Mouse (Mus musculus) cerebellum, adult 2 months (tissue): Measurements from ENCODE around the gene Dock4. TPM values are rescaled to one million over a fixed set of nuclear protein-coding genes. Genes with fewer than 3 reads are reported as not detected.
A peak's percentile ranks its signal among the peaks of the same experiment; 100 is the strongest.

Source experiments
- DNase-seq, 2 experiments: peaks; one replicate each; pipeline ENCODE4 v3.0.0; 2021
- H3K27ac ChIP-seq: fragments of 200-500 bp; 2 replicates; pipeline ENCODE4 v1.5.1; 2012; ENCODE audit warnings: low read length, control low read depth, inconsistent platforms; ENCODE audit not compliant: insufficient read depth
- H3K27me3 ChIP-seq: fragments of 200-500 bp; 2 replicates; pipeline ENCODE4 v1.6.1; 2012; ENCODE audit warnings: inconsistent platforms, mild to moderate bottlenecking, low read length, moderate library complexity; ENCODE audit not compliant: control insufficient read depth, insufficient read depth
- H3K4me1 ChIP-seq: fragments of 200-500 bp; 2 replicates; pipeline ENCODE4 v1.6.1; 2011; ENCODE audit warnings: low read length; ENCODE audit not compliant: control insufficient read depth, insufficient read depth
- H3K4me3 ChIP-seq: fragments of 200-500 bp; replicated peaks from 2 replicates; pipeline ENCODE3; 2011; ENCODE audit warnings: mild to moderate bottlenecking, low read depth, low read length, control low read depth; ENCODE audit not compliant: insufficient read depth
- CTCF ChIP-seq: fragments of 200-500 bp; IDR thresholded peaks from 2 replicates; pipeline ENCODE4 v1.5.1; 2011; ENCODE audit warnings: low read depth, mild to moderate bottlenecking, control low read depth, low read length, moderate library complexity, borderline replicate concordance; ENCODE audit not compliant: insufficient read depth
- POLR2A ChIP-seq: fragments of 200-500 bp; IDR thresholded peaks from 2 replicates; pipeline ENCODE4 v1.6.1; 2011; ENCODE audit warnings: low read length, control low read depth, borderline replicate concordance; ENCODE audit not compliant: insufficient read depth
- WGBS: fragments of 180-500 bp; shearing (Covaris S2); methylation state at CpG from one replicate; pipeline ENCODE4 v1.1.7; 2018; 5-methylcytosine and 5-hydroxymethylcytosine counted together
- polyA plus RNA-seq: library from polyadenylated mRNA; depleted of rRNA; stranded (reverse); fragments of >200 nt; gene quantifications from 2 replicates; pipeline ENCODE4 v1.2.3, GENCODE M21; 2012

The Dock4 gene
- polyA plus RNA-seq, 1 experiment, result 35.6 TPM

DNA sequence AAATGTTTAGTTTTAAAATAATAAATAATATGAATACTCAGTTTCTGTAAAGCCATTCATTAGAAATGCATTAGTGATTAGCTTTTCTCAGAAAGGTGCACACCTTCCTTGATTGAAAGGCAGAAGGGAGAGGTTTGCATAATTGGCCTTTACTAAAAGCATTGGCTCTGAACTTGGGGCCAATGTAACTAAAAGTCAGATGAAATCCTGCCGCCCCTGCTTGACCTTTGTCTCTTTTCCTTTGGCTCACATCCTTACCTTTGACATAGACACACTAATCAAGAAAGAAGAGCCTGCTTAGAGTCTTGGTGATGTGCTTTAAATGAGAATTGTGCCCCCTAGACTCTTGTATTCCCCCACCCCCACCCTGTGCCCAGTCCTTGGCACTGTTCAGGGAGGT, 55.4 kb downstream of the Dock4 start:
- 56% methylated on average over 1 of the region's 1 CpGs for WGBS
- Histone ChIP-seq H3K27ac (peak overlapping the region; percentile 45; the same call in 1 of the 2 replicates), H3K4me1 (peaks cover 56% of the 10 kb centered on the region), H3K27me3 (no peaks in the 10 kb centered on the region), H3K4me3 (no peak overlapping the region)
- TF ChIP-seq POLR2A (no peak), CTCF (no peak)
- no peak for DNase-seq

- WGBS, result 6% methylated on average over 3 of the region's 3 CpGs
Measured at GRCm38 (mm10) chr12:40503520-40503919, 57.8 kb downstream of the Dock4 start.

DNA sequence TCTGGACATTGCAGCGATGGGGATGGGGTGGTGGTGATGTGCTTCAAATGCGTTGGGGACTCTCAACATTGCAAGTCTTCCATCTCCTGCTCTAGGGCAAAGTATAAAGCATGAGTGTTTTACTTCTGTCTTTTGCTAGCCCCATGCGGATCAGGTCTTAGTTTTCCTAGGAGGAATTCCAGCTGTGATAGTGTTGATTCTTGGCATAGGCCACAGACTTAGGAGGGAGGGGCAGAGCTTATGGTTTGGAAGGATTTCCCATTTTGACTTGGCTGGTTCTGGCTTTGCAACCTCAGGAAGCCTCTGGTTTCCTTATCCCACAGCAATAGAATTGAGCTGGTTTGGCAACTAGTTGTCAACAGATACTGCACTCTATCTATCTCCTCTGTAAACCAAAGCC, 58.9 kb downstream of the Dock4 start:
- Histone ChIP-seq H3K27ac (no peak overlapping the region), H3K4me1 (peaks cover 36% of the 10 kb centered on the region), H3K27me3 (no peaks in the 10 kb centered on the region), H3K4me3 (no peak overlapping the region)
- DNase-seq, result no peak
- WGBS, result 81% methylated on average over 3 of the region's 3 CpGs
- TF ChIP-seq POLR2A (no peak), CTCF (no peak)

More at GRCm38 (mm10) chr12:40503520-40503919, 57.8 kb downstream of the Dock4 start:
- no peaks in the 10 kb centered on the region for H3K27me3 ChIP-seq
- H3K4me1 ChIP-seq, result peaks cover 41% of the 10 kb centered on the region
- no peak overlapping the region; the same call in 1 of the 2 replicates for H3K27ac ChIP-seq
- TF ChIP-seq POLR2A (no peak), CTCF (no peak)
- peak in 1 of 2 experiments; percentile 50 for DNase-seq
- H3K4me3 ChIP-seq, result no peak overlapping the region

GRCm38 (mm10) chr12:40507823-40508390, 62.2 kb downstream of the Dock4 start:
- DNase-seq, result no peak
- WGBS, result 90% methylated on average over 4 of the region's 4 CpGs
- H3K27me3 ChIP-seq, result no peaks in the 10 kb centered on the region

DNA sequence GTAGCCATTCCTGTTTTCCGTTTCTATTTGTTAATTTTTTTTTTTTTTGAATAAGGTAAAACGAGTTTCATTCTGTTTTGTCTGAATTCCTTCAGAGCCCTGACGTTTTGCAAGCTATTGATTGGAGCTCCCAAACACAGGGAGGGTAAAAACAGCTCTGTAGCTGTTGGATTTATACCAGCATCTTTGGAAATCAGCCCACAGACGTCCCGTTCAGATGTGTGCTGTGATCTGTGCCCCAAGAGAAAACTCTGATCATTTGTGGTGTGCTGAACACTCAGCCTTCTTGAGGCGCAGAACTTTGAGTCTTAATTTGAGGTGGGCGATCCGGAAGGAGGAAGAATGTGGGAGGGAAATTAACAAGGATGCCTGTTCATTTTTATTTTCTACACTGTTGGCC, 62.7 kb downstream of the Dock4 start:
- 33% methylated on average over 8 of the region's 8 CpGs for WGBS
- Histone ChIP-seq H3K4me3 (no peak overlapping the region), H3K27ac (peak overlapping the region; percentile 46; the same call in 1 of the 2 replicates), H3K27me3 (no peaks in the 10 kb centered on the region), H3K4me1 (peaks cover 39% of the 10 kb centered on the region)
- DNase-seq, result no peak
- TF ChIP-seq CTCF (no peak), POLR2A (no peak)

More at GRCm38 (mm10) chr12:40507823-40508390, 62.2 kb downstream of the Dock4 start:
- peaks cover 40% of the 10 kb centered on the region; the same call in 1 of the 2 replicates for H3K4me1 ChIP-seq
- TF ChIP-seq POLR2A, result no peak
- H3K27ac ChIP-seq, result peak overlapping the region; percentile 46; the same call in 1 of the 2 replicates
- no peak overlapping the region for H3K4me3 ChIP-seq

- H3K4me3 ChIP-seq, result no peak overlapping the region
- H3K27ac ChIP-seq, result peak overlapping the region; percentile 29; the same call in 1 of the 2 replicates
- peaks cover 31% of the 10 kb centered on the region for H3K4me1 ChIP-seq
- H3K27me3 ChIP-seq, result no peaks in the 10 kb centered on the region
- TF ChIP-seq CTCF (no peak), POLR2A (no peak)
- 19% methylated on average over 8 of the region's 8 CpGs for WGBS
- peak; percentile 35 to 53 for DNase-seq
Measured at GRCm38 (mm10) chr12:40511643-40512369, 66.1 kb downstream of the Dock4 start.

DNA sequence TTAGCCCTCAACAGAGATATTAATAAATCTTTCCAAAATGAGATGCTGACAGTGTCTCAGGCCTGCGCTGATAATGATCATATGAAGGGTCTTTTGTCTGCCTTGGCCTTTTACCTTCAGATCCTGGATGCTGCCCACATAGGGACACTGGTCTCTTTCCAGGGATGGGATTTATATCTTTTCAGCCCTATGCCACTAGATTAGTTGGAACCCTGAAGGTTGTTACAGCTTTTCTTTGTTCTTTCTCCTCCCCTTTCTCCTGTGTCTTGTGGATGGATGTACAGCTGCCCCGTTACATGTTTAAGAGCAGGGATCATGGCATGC, 66.6 kb downstream of the Dock4 start:
- Histone ChIP-seq H3K4me1 (peaks cover 31% of the 10 kb centered on the region), H3K27ac (peak overlapping the region; percentile 29; the same call in 1 of the 2 replicates), H3K27me3 (no peaks in the 10 kb centered on the region), H3K4me3 (no peak overlapping the region)
- WGBS, result 86% methylated on average over 2 of the region's 2 CpGs
- no peak for TF ChIP-seq POLR2A
- no peak for TF ChIP-seq CTCF
- DNase-seq, result no peak

DNA sequence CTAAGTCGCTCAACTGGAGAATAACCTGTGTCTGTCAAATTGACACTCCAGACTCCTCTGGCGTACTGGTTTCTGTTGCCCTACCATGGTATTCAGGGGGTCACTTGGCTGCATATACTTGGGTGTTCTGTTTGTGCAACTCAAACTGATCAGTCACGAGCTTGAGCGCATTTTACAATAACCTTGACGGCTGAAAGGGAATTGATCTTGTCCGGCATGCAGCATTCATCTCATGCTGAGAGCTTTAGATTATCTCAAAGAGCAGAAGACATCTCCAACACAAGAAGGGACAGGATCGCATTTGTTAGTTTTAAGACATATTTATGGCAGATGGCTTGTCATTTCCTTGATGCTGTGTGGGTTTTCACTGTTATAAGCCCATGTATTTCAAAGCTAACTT, 67.2 kb downstream of the Dock4 start:
- Histone ChIP-seq H3K27me3 (no peaks in the 10 kb centered on the region), H3K4me3 (no peak overlapping the region), H3K27ac (no peak overlapping the region), H3K4me1 (peaks cover 31% of the 10 kb centered on the region)
- DNase-seq, result no peak
- WGBS, result 71% methylated on average over 7 of the region's 7 CpGs
- TF ChIP-seq CTCF, result no peak
- TF ChIP-seq POLR2A, result no peak
